Mouse (Mus musculus): Measurements from ENCODE around the gene AC124502.3. TPM values are rescaled to one million over a fixed set of nuclear protein-coding genes. Genes with fewer than 3 reads are reported as not detected.

AC124502.3 gene
- polyA plus RNA-seq, 1 experiment, result 1.6 TPM

DNA sequence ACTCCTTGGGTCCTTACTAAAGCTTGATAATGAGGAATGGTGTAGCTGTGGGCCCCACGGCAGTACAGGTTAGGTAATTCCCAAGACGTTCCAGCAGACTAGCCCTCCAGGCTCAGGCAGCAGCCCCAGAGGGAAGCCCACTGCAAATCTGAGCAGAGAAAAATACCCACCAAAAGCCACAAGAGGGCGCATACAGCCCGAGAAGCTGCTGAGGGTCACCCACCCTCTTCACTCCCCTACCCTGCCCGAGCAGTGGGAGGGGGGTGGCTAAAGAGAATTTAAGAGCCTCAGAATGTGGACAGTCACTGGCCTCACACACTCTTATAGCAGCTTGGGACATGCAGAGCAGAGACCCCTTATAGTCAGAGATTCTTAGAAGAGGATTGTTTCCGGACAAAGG is 17.6 kb downstream of the AC124502.3 start:
- peak overlapping the region; percentile 19 for H3K4me2 ChIP-seq (ENCODE audit: low read depth)
- H3K4me3 ChIP-seq, result no peak overlapping the region
- TF ChIP-seq CEBPB (IDR thresholded peaks at IDR 0.05; ENCODE audit: insufficient read depth, poor library complexity, severe bottlenecking) (no peak), POLR2AphosphoS2 (IDR thresholded peaks at IDR 0.05; ENCODE audit: insufficient read length, low read depth) (peak; percentile 50)
- H3K36me3 ChIP-seq (ENCODE audit: control insufficient read depth, insufficient read depth), result peaks cover 32% of the 10 kb centered on the region
- peaks cover 28% of the 10 kb centered on the region for H3K79me2 ChIP-seq (ENCODE audit: control insufficient read depth, insufficient read depth)
- no peaks in the 10 kb centered on the region for H3K27me3 ChIP-seq (ENCODE audit: control insufficient read depth, insufficient read depth, insufficient read length)
- H3ac ChIP-seq (ENCODE audit: control insufficient read depth, insufficient read length), result no peak overlapping the region

DNA sequence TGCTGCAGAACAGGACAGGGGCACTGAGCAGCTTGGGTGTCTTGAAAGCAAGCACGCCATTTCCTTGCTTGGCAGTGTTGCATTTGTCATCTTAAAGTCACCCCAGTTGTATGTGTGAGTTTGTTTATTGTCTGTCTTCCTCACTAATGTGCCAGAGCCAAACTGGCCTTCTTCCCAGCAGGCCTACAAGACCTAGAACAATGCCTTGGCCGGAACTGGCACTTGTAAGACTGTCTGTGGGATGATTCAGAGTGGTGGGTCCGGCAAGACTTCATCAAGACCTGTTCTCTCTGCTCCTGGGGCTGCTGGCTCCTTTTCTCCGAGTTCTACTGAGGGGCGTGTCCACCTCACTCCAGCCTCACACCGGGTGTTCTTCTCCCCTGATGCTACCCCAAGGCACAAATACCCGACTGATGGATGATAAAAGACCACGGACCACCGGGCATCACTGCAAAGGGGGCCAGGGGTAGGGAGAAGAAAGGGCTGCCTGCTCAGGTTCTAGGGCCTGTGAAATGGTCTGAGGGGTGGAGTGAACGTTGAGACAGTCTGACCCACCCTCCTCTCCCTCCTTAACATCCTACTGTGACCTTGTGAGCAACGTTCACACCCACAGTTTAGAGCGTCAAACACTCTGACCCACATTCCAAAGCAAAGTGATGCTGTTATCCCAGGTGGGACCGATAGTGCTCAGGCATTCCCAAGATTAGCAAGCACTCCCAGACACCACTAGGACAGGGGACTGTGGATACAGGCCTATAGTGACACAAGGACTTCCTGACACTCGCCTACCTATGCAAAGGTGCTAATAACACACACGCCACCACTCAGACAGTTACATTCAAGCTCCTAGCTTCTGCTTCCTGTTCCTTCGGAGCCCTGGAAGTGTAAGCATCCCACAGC is 19.4 kb downstream of the AC124502.3 start:
- Histone ChIP-seq H3K79me2 (ENCODE audit: control insufficient read depth, insufficient read depth) (peaks cover 10% of the 10 kb centered on the region), H3ac (ENCODE audit: control insufficient read depth, insufficient read length) (no peak overlapping the region), H3K36me3 (ENCODE audit: control insufficient read depth, insufficient read depth) (peaks cover 31% of the 10 kb centered on the region), H3K4me2 (ENCODE audit: low read depth) (peak overlapping the region; percentile 45), H3K4me3 (no peak overlapping the region), H3K27me3 (ENCODE audit: control insufficient read depth, insufficient read depth, insufficient read length) (no peaks in the 10 kb centered on the region)
- TF ChIP-seq POLR2A (IDR thresholded peaks at IDR 0.05; ENCODE audit: insufficient read length, low read depth) (peak; percentile 49), TCF3 (IDR thresholded peaks at IDR 0.05; ENCODE audit: insufficient read length, low read depth) (no peak), POLR2AphosphoS2 (IDR thresholded peaks at IDR 0.05; ENCODE audit: insufficient read length, low read depth) (peak; percentile 84), REST (IDR thresholded peaks at IDR 0.05; ENCODE audit: insufficient read depth, insufficient read length) (no peak), MAX (IDR thresholded peaks at IDR 0.05; ENCODE audit: low read depth) (no peak)

DNA sequence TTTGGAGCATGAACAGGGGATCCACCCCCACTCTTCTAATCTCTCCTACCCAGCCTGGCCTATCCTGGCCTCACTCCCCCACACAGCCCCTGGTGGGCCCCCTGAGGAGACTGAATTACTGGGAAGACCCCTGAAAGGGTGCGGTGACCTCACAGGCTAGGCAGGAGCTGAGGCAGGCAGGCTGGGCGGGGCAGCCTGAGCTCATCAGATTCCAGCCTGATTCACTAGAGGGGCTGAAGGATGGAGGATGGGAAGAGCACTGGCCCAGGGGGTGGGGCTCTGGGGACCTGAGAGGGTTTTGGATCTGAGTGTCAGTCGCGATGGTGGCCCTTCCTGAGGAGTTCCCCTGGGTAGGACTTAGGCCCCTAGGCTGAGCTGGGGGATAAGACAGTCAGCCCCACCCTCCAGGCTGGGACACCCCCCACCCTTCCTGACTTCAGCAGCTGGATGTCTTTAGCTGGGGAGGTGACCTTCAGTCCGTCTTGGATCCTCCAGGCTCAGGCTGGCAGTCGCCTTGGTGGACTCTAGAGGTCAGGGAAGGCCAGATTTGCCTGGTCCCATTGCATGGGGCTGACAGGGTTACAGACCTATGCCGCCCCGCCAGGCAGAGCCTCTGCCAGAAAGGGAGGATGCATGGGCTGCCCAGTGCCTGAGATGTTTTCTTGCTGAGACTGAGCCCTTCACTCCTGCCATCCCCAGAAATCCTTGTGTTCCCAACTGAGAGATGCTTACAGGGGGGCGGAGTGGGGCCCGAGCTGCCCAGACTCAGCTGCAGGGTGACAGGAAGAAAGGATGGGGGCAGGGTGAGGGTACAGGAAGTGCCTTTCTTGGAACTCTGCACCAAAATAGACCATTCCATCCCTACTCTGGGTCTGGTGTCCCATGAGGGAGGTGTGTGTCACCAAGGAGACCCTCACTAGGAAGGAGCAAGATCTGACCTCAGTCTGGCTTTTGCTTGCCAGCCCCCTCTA is 20.4 kb downstream of the AC124502.3 start:
- TF ChIP-seq POLR2AphosphoS2 (IDR thresholded peaks at IDR 0.05; ENCODE audit: insufficient read length, low read depth), result peak; percentile 82
- TF ChIP-seq MYOG (IDR thresholded peaks at IDR 0.05; ENCODE audit: control insufficient read depth in 1 of 3, insufficient read depth in 1 of 3, insufficient read length in 2 of 3, low read depth in 2 of 3), result no peak
- no peak for TF ChIP-seq SRF (IDR thresholded peaks at IDR 0.05; ENCODE audit: control insufficient read depth, insufficient read length, low read depth)
- TF ChIP-seq USF1 (IDR thresholded peaks at IDR 0.05; ENCODE audit: low read depth), result no peak
- TF ChIP-seq MAX (IDR thresholded peaks at IDR 0.05; ENCODE audit: low read depth), result no peak
- no peak for TF ChIP-seq REST (IDR thresholded peaks at IDR 0.05; ENCODE audit: insufficient read depth, insufficient read length)
- TF ChIP-seq POLR2A (IDR thresholded peaks at IDR 0.05; ENCODE audit: insufficient read length, low read depth), result peak; percentile 43
- TF ChIP-seq TCF3 (IDR thresholded peaks at IDR 0.05; ENCODE audit: insufficient read length, low read depth), result no peak
- peaks cover 4% of the 10 kb centered on the region for H3K79me2 ChIP-seq (ENCODE audit: control insufficient read depth, insufficient read depth)
- peaks cover 24% of the 10 kb centered on the region for H3K36me3 ChIP-seq (ENCODE audit: control insufficient read depth, insufficient read depth)
- H3K4me2 ChIP-seq (ENCODE audit: low read depth), result peak overlapping the region; percentile 45
- H3ac ChIP-seq (ENCODE audit: control insufficient read depth, insufficient read length), result no peak overlapping the region
- no peak overlapping the region for H3K4me3 ChIP-seq
- H3K27me3 ChIP-seq (ENCODE audit: control insufficient read depth, insufficient read depth, insufficient read length), result no peaks in the 10 kb centered on the region

DNA sequence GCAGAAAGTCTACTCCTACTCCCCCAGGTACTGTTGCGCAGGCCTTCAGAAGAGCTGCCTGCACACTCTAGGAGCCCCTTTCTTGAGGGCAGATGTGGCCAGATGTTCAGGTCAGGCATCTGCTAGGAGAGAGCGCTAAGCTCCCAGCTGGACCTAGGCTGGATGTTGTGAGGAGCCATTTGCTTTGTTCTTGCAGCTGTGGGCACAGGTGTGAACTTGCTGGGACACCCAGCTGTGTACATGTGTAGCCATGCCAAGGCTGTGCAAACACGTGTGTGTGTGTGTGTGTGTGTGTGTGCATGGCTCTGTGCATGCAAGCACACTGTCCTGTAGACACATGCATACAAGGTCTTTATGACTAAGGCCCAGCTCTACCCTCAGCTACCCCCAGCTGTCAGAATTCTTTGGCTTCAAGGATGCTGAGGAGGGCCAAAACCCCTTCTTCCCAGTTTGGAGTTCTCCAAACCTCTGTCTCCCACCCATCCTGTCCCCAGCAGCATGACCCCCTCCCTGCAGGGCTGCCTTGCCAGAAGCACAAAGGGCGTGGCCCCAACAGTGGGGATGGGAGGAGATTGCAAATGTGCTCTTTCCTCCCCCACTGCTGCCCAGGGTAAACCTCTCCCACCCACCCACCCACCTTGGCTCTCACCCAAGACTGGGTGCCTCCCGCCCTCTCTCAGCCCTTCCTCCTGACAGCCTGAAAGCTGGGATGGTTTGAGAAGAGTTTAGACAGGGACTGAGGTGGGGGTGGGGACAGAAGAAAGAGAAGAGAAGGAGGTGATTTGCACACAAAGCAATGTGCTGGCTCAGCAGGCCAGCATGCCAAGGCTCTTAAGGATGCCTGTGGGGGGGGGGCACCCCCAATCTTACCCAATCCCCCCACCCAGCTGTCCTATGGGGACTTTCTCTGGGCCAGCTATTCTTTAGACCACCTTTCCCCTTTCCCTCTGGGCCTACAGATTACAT is 22.0 kb downstream of the AC124502.3 start:
- Histone ChIP-seq H3K36me3 (ENCODE audit: control insufficient read depth, insufficient read depth) (peaks cover 9% of the 10 kb centered on the region), H3K4me3 (no peak overlapping the region), H3ac (ENCODE audit: control insufficient read depth, insufficient read length) (no peak overlapping the region), H3K4me2 (ENCODE audit: low read depth) (peak overlapping the region; percentile 72), H3K27me3 (ENCODE audit: control insufficient read depth, insufficient read depth, insufficient read length) (no peaks in the 10 kb centered on the region), H3K79me2 (ENCODE audit: control insufficient read depth, insufficient read depth) (no peaks in the 10 kb centered on the region)
- TF ChIP-seq MYOD1 (IDR thresholded peaks at IDR 0.05; ENCODE audit: control insufficient read depth in 1 of 3, insufficient read length in 2 of 3, low read depth in 2 of 3) (no peak), TCF12 (IDR thresholded peaks at IDR 0.05; ENCODE audit: insufficient read depth, poor library complexity, severe bottlenecking) (no peak), TCF3 (IDR thresholded peaks at IDR 0.05; ENCODE audit: insufficient read length, low read depth) (no peak), POLR2AphosphoS2 (IDR thresholded peaks at IDR 0.05; ENCODE audit: insufficient read length, low read depth) (peak; percentile 90), CEBPB (IDR thresholded peaks at IDR 0.05; ENCODE audit: insufficient read depth, poor library complexity, severe bottlenecking) (no peak), MYOG (IDR thresholded peaks at IDR 0.05; ENCODE audit: control insufficient read depth in 1 of 3, insufficient read depth in 1 of 3, insufficient read length in 2 of 3, low read depth in 2 of 3) (no peak), SRF (IDR thresholded peaks at IDR 0.05; ENCODE audit: control insufficient read depth, insufficient read length, low read depth) (no peak), MAX (IDR thresholded peaks at IDR 0.05; ENCODE audit: low read depth) (no peak), POLR2A (IDR thresholded peaks at IDR 0.05; ENCODE audit: insufficient read length, low read depth) (peak; percentile 71), USF1 (IDR thresholded peaks at IDR 0.05; ENCODE audit: low read depth) (no peak)
